10 mouse cellular contexts compared by ENCODE assay signal in the genomic region with DNA sequence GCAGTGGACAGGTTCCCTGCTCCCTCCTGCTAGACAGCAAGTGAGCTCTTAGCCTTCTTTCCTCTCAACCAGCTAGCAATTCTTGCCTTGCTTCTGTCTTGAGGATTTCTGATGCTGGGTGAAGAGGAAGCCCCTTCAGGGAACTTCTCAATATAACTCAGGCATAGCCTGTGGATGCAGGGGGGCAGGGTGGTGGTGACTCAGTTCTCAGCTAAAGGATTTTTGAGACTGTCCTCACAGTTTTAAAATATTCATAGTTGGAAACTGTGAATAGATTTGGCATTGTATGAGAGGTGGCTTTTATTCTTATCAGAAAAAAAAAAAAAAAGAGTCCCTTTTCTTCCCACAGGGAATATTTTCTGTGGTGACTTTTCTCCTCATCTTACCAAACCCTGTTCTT. TPM values are rescaled to one million over a fixed set of nuclear protein-coding genes. Genes with fewer than 3 reads are reported as not detected.
DNase-seq lines count a peak whose midpoint lies in the region; ATAC-seq lines count a peak whose summit lies in the region.
"Had no signal": no experiment of that assay in that cellular context is flagged by ENCODE, and none has a peak within 500 bp of the region (broad histone marks: within the 10 kb centered on the region; RNA-seq: fewer than 3 reads in every experiment).

No protein-coding gene starts in this region.

- no peak overlapping the region for H3K4me3 ChIP-seq in heart, embryonic 10.5 days
- H3K4me3 ChIP-seq in neural tube, embryonic 12.5 days, result no peak overlapping the region
- no peak overlapping the region for H3K4me3 ChIP-seq in limb, embryonic 13.5 days
- H3K4me3 ChIP-seq in stomach, embryonic 16.5 days (replicated peaks; ENCODE audit: low read length), result peak overlapping the region; percentile 5; the same call in 1 of the 2 replicates

- DNase-seq in heart, embryonic 10.5 days (ENCODE audit: low spot score), result no peak
- no peak for DNase-seq in heart, postnatal 36 days
- DNase-seq in neural tube, embryonic 10.5 days (ENCODE audit: extremely low spot score, low spot score), result no peak
- no peak for DNase-seq in gastrocnemius, adult 8-10 months (ENCODE audit: low spot score in 2 of 2)
- DNase-seq in cerebellum, adult 9-10 months, result no peak
- DNase-seq: heart, postnatal 14 days; lung, postnatal 4 days had no signal

- intact Hi-C loops in heart, postnatal 36 days (cut with DNase I), result loop anchor here (5.0 kb wide), 1 partner anchor 432 kb away; the partner anchor contains the start of genes Rnf114 and Spata2

- peak overlapping the region; percentile 33; the same call in 1 of the 2 replicates for H3K27ac ChIP-seq in heart, embryonic 10.5 days
- H3K27ac ChIP-seq in neural tube, embryonic 12.5 days, result no peak overlapping the region
- no peak overlapping the region for H3K27ac ChIP-seq in limb, embryonic 13.5 days
- H3K27ac ChIP-seq in stomach, embryonic 16.5 days (ENCODE audit: low read length), result peak overlapping the region; percentile 74

- no peak for ATAC-seq in neural tube, embryonic 12.5 days (ENCODE audit: low FRiP score, low read depth)
- no peak for ATAC-seq in limb, embryonic 13.5 days (ENCODE audit: low FRiP score, low read depth)
- ATAC-seq in stomach, embryonic 16.5 days (ENCODE audit: insufficient read depth, low FRiP score), result no peak

- H3K4me1 ChIP-seq in heart, embryonic 10.5 days, result peaks cover 23% of the 10 kb centered on the region
- H3K4me1 ChIP-seq in neural tube, embryonic 12.5 days, result peaks cover 29% of the 10 kb centered on the region
- H3K4me1 ChIP-seq in limb, embryonic 13.5 days, result peaks cover 29% of the 10 kb centered on the region
- H3K4me1 ChIP-seq in stomach, embryonic 16.5 days (ENCODE audit: control insufficient read depth, insufficient read depth, low read length), result peaks cover 33% of the 10 kb centered on the region

- H3K36me3 ChIP-seq in heart, embryonic 10.5 days, result peaks cover 45% of the 10 kb centered on the region
- peaks cover 42% of the 10 kb centered on the region for H3K36me3 ChIP-seq in neural tube, embryonic 12.5 days
- peaks cover 47% of the 10 kb centered on the region for H3K36me3 ChIP-seq in limb, embryonic 13.5 days
- H3K36me3 ChIP-seq in stomach, embryonic 16.5 days (ENCODE audit: control insufficient read depth, insufficient read depth, low read length), result peaks cover 5% of the 10 kb centered on the region; the same call in 1 of the 2 replicates

- H3K9me3 ChIP-seq in heart, embryonic 10.5 days, result no peaks in the 10 kb centered on the region
- no peaks in the 10 kb centered on the region for H3K9me3 ChIP-seq in neural tube, embryonic 12.5 days
- no peaks in the 10 kb centered on the region for H3K9me3 ChIP-seq in limb, embryonic 13.5 days
- no peaks in the 10 kb centered on the region for H3K9me3 ChIP-seq in stomach, embryonic 16.5 days (replicated peaks; ENCODE audit: control insufficient read depth, low read length)

- 0 out of 2 replicates have a peak overlapping the region, but pooled peaks have one; percentile 13 for H3K9ac ChIP-seq in neural tube, embryonic 12.5 days
- peak overlapping the region; percentile 54 for H3K9ac ChIP-seq in limb, embryonic 13.5 days
- peak overlapping the region; percentile 51 for H3K9ac ChIP-seq in stomach, embryonic 16.5 days (ENCODE audit: low read length)

- H3K4me2 ChIP-seq in neural tube, embryonic 12.5 days (replicated peaks), result peak overlapping the region; percentile 29
- 0 out of 2 replicates have a peak overlapping the region, but pooled peaks have one; percentile 0 for H3K4me2 ChIP-seq in limb, embryonic 13.5 days (replicated peaks)
- H3K4me2 ChIP-seq in stomach, embryonic 16.5 days (ENCODE audit: low read depth, low read length), result peak overlapping the region; percentile 37

- no peaks in the 10 kb centered on the region for H3K27me3 ChIP-seq in heart, embryonic 10.5 days (ENCODE audit: insufficient read depth, poor library complexity, severe bottlenecking)
- H3K27me3 ChIP-seq in neural tube, embryonic 12.5 days (replicated peaks), result no peaks in the 10 kb centered on the region
- no peaks in the 10 kb centered on the region for H3K27me3 ChIP-seq in limb, embryonic 13.5 days
- H3K27me3 ChIP-seq in stomach, embryonic 16.5 days (ENCODE audit: control insufficient read depth, insufficient read depth, low read length), result no peaks in the 10 kb centered on the region

RNA-seq across cellular contexts. Expression of gene Znfx1, which starts 2.1 kb away (rescaled TPM):
- 6.5 and 7.3 TPM in 2 replicates for polyA plus RNA-seq in heart, embryonic 10.5 days (2016; fragmentation: Nextera tagmentation; extraction: Ambion mirVana)
- 10 to 100 TPM; 36.2 to 44.8 TPM for total RNA-seq in heart, postnatal 36 days (2021)
- polyA plus RNA-seq in neural tube, embryonic 12.5 days (2016; fragmentation: Nextera tagmentation; extraction: Ambion mirVana), result 8.2 and 9.6 TPM in 2 replicates
- 6.0 and 7.9 TPM in 2 replicates for polyA plus RNA-seq in limb, embryonic 13.5 days (2015; fragmentation: Nextera tagmentation; extraction: Ambion mirVana)
- polyA plus RNA-seq in stomach, embryonic 16.5 days (2015; fragmentation: Nextera tagmentation; extraction: Ambion mirVana), result 9.2 and 9.5 TPM in 2 replicates
- total RNA-seq in gastrocnemius, adult 8-10 months (2022), result 10 to 100 TPM; 26.7 to 32.5 (median 28.5) TPM

RNA-seq across cellular contexts. Expression of gene Ddx27, which starts 45.8 kb away (rescaled TPM):
- polyA plus RNA-seq in heart, embryonic 10.5 days (2016; fragmentation: Nextera tagmentation; extraction: Ambion mirVana), result 46.4 and 59.4 TPM in 2 replicates
- total RNA-seq in heart, postnatal 36 days (2021), result 10 to 100 TPM; 10.8 to 11.3 TPM
- polyA plus RNA-seq in neural tube, embryonic 12.5 days (2016; fragmentation: Nextera tagmentation; extraction: Ambion mirVana), result 43.8 and 44.5 TPM in 2 replicates
- 54.3 and 54.6 TPM in 2 replicates for polyA plus RNA-seq in limb, embryonic 13.5 days (2015; fragmentation: Nextera tagmentation; extraction: Ambion mirVana)
- 45.8 and 46.0 TPM in 2 replicates for polyA plus RNA-seq in stomach, embryonic 16.5 days (2015; fragmentation: Nextera tagmentation; extraction: Ambion mirVana)
- total RNA-seq in gastrocnemius, adult 8-10 months (2022), result 10 to 100 TPM in 2 of 4 experiments, 1 to 10 TPM in 2; 8.0 to 12.5 (median 9.8) TPM

Comparison
In these comparisons a context has a peak if more than half of its experiments do, and no peak if none do; other contexts are left out.
1. H3K27ac ChIP-seq: peak in heart, embryonic 10.5 days (single experiment) and stomach, embryonic 16.5 days (single experiment); none in neural tube, embryonic 12.5 days (single experiment) and limb, embryonic 13.5 days (single experiment).
2. Peak in every context shown above with its lines, with median percentiles within 50 percentile points of each other: H3K4me2 ChIP-seq and H3K9ac ChIP-seq.